Mouse (Mus musculus): ENCODE data around the gene Nxph3. TPM values are rescaled to one million over a fixed set of nuclear protein-coding genes. Genes with fewer than 3 reads are reported as not detected.

The Nxph3 gene
- 10 to 100 TPM; 18.7 to 19.2 TPM for total RNA-seq (2021)

GRCm38 (mm10) chr11:95514298-95514861 is at the start of gene Nxph3:
Gene Nxph3, minus strand, starts transcription at chr11:95514570.
- DNase-seq (ENCODE audit: extremely low spot score in 1 of 2, low spot score in 1 of 2): peak; percentile 42 to 62

- DNase-seq (ENCODE audit: extremely low spot score in 1 of 2, low spot score in 1 of 2): no peak
These were observed 49.5 kb upstream of the Nxph3 start for GRCm38 (mm10) chr11:95563849-95564248.

- no peak for DNase-seq (ENCODE audit: extremely low spot score in 1 of 2, low spot score in 1 of 2)
These were observed 46.4 kb upstream of the Nxph3 start for GRCm38 (mm10) chr11:95560773-95561172.

- DNase-seq (ENCODE audit: extremely low spot score in 1 of 2, low spot score in 1 of 2): no peak
These were observed 45.4 kb upstream of the Nxph3 start for GRCm38 (mm10) chr11:95559761-95560160.

- no peak for DNase-seq (ENCODE audit: extremely low spot score in 1 of 2, low spot score in 1 of 2)
These were observed 43.3 kb upstream of the Nxph3 start for GRCm38 (mm10) chr11:95557719-95558118.

- no peak for DNase-seq (ENCODE audit: extremely low spot score in 1 of 2, low spot score in 1 of 2)
These were observed 42.7 kb upstream of the Nxph3 start for GRCm38 (mm10) chr11:95557032-95557431.

- DNase-seq (ENCODE audit: extremely low spot score in 1 of 2, low spot score in 1 of 2): no peak
These were observed 40.9 kb upstream of the Nxph3 start for GRCm38 (mm10) chr11:95555279-95555678.

GRCm38 (mm10) chr11:95550301-95551021 is 36.1 kb upstream of the Nxph3 start:
- DNase-seq (ENCODE audit: extremely low spot score in 1 of 2, low spot score in 1 of 2): no peak

GRCm38 (mm10) chr11:95546021-95546782 is 31.8 kb upstream of the Nxph3 start:
- no peak for DNase-seq (ENCODE audit: extremely low spot score in 1 of 2, low spot score in 1 of 2)

GRCm38 (mm10) chr11:95544546-95545327 is 30.4 kb upstream of the Nxph3 start:
- no peak for DNase-seq (ENCODE audit: extremely low spot score in 1 of 2, low spot score in 1 of 2)

GRCm38 (mm10) chr11:95540637-95541385 is 26.4 kb upstream of the Nxph3 start:
- no peak for DNase-seq (ENCODE audit: extremely low spot score in 1 of 2, low spot score in 1 of 2)

GRCm38 (mm10) chr11:95538378-95539104 is 24.2 kb upstream of the Nxph3 start:
- no peak for DNase-seq (ENCODE audit: extremely low spot score in 1 of 2, low spot score in 1 of 2)

GRCm38 (mm10) chr11:95533484-95534160 is 19.3 kb upstream of the Nxph3 start:
- DNase-seq (ENCODE audit: extremely low spot score in 1 of 2, low spot score in 1 of 2): peak; percentile 88 to 97

GRCm38 (mm10) chr11:95532353-95533072 is 18.1 kb upstream of the Nxph3 start:
- no peak for DNase-seq (ENCODE audit: extremely low spot score in 1 of 2, low spot score in 1 of 2)

GRCm38 (mm10) chr11:95528231-95528630 is 13.9 kb upstream of the Nxph3 start:
- no peak for DNase-seq (ENCODE audit: extremely low spot score in 1 of 2, low spot score in 1 of 2)

- peak in 1 of 2 experiments; percentile 37 for DNase-seq (ENCODE audit: extremely low spot score in 1 of 2, low spot score in 1 of 2)
These were observed 12.9 kb upstream of the Nxph3 start for GRCm38 (mm10) chr11:95527307-95527706.

GRCm38 (mm10) chr11:95521563-95521962 is 7.2 kb upstream of the Nxph3 start:
- peak; percentile 61 to 80 for DNase-seq (ENCODE audit: extremely low spot score in 1 of 2, low spot score in 1 of 2)

GRCm38 (mm10) chr11:95520456-95521072 is 6.2 kb upstream of the Nxph3 start:
- peak; percentile 86 to 92 for DNase-seq (ENCODE audit: extremely low spot score in 1 of 2, low spot score in 1 of 2)

Measured in layer of hippocampus, postnatal 25 days (tissue).